Mouse (Mus musculus) ES-Bruce4 (cell line): ENCODE measurements around the gene Enam.

Experiments
- CTCF ChIP-seq: IDR thresholded peaks from one replicate; pipeline ENCODE4 v1.8.1; 2011; ENCODE audit warnings: low read depth, low read length
- EP300 ChIP-seq: IDR thresholded peaks from 2 replicates; pipeline ENCODE4 v1.6.1; 2011; ENCODE audit warnings: low read depth, low read length; ENCODE audit not compliant: insufficient read depth
- POLR2A ChIP-seq: IDR thresholded peaks from one replicate; pipeline ENCODE4 v1.8.1; 2011; ENCODE audit warnings: low read length; ENCODE audit not compliant: insufficient read depth

DNA sequence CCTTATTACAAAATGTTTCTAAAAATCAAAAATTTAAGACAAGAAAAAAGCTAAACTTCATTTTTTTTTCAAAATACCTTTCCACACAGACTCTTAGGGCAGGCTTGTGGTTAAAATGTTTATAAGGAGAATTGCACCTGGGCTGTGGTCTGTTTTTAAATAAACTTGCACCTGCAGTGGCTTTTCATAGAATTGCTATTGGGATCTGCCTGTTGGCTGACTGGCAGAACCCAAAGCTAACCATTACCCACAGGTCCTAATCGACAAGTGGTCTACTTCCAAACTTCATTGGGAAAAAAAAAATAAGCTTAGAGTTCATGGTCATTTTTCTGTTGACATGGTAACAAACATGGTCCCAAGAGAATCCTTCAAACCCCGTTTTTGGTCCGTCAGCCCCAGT, 46.9 kb downstream of the Enam start:
- TF ChIP-seq POLR2A (no peak), CTCF (no peak), EP300 (no peak)
